In genomic region chr17:50418863-50419383, GRCm38 (mm10) we compare ENCODE assay signal across 9 mouse cellular contexts.
DNase-seq lines count a peak whose midpoint lies in the region; ATAC-seq and TF ChIP-seq lines count a peak whose summit lies in the region.
"Had no signal": no experiment of that assay in that cellular context is flagged by ENCODE, and none has a peak within 500 bp of the region (broad histone marks: within the 10 kb centered on the region; RNA-seq: fewer than 3 reads in every experiment).

No protein-coding gene starts in this region.

- H3K4me1 ChIP-seq in liver, postnatal 0 days (ENCODE audit: insufficient read depth) = no peaks in the 10 kb centered on the region
- H3K4me1 ChIP-seq: limb, embryonic 13.5 days had no signal

- H3K36me3 ChIP-seq in liver, postnatal 0 days (replicated peaks; ENCODE audit: insufficient read depth, low read length) = no peaks in the 10 kb centered on the region
- H3K36me3 ChIP-seq: limb, embryonic 13.5 days had no signal

- no peak overlapping the region for H3K4me3 ChIP-seq in liver, postnatal 0 days (ENCODE audit: low read depth, low read length)
- H3K4me3 ChIP-seq: limb, embryonic 13.5 days had no signal

- H3K9ac ChIP-seq in liver, postnatal 0 days (replicated peaks) = no peak overlapping the region
- H3K9ac ChIP-seq: limb, embryonic 13.5 days had no signal

- no peak overlapping the region for H3K4me2 ChIP-seq in liver, postnatal 0 days (ENCODE audit: low read depth, low read length)
- H3K4me2 ChIP-seq: limb, embryonic 13.5 days had no signal

- peak; percentile 72 for TF ChIP-seq CTCF in liver, postnatal 0 days (IDR thresholded peaks at IDR 0.05; ENCODE audit: low read depth)

- no peaks in the 10 kb centered on the region for H3K27me3 ChIP-seq in liver, postnatal 0 days (ENCODE audit: insufficient read depth, low read length)
- H3K27me3 ChIP-seq: limb, embryonic 13.5 days had no signal

- no peak overlapping the region for H3K27ac ChIP-seq in liver, postnatal 0 days (ENCODE audit: low read depth)
- H3K27ac ChIP-seq: limb, embryonic 13.5 days had no signal

- no peak for TF ChIP-seq EP300 in liver, postnatal 0 days (IDR thresholded peaks at IDR 0.05; ENCODE audit: low read depth)

- no peak for ATAC-seq in liver, postnatal 0 days
- ATAC-seq in megakaryocyte-erythroid progenitor cell, adult 5-6 weeks (replicated peaks; ENCODE audit: low FRiP score, low TSS enrichment, poor library complexity, severe bottlenecking) = no peak

- intact Hi-C loops in gastrocnemius, postnatal 36 days (cut with DNase I) = loop anchor here (5.0 kb wide), 2 partner anchors 208 to 373 kb away; no protein-coding TSS in a partner anchor

- DNase-seq in cerebellum, postnatal 10 days = peak; percentile 54 to 66
- DNase-seq in cerebellum, adult 9-11 months = no peak
- peak; percentile 32 to 39 for DNase-seq in right cerebral cortex, adult 2 months (ENCODE audit: low spot score in 2 of 2)
- DNase-seq in right cerebral cortex, postnatal 25 days = no peak
- peak; percentile 28 to 43 for DNase-seq in gastrocnemius, postnatal 36 days
- peak; percentile 53 for DNase-seq in liver, postnatal 0 days
- peak; percentile 52 to 56 for DNase-seq in thymus, postnatal 36 days

- H3K9me3 ChIP-seq in liver, postnatal 0 days (ENCODE audit: low read length) = peaks cover 4% of the 10 kb centered on the region

- 47% methylated on average over 2 of the region's 3 CpGs for WGBS in liver, postnatal 0 days (ENCODE audit: insufficient replicate concordance)

Comparison
In these comparisons a context has a peak if more than half of its experiments do, and no peak if none do; other contexts are left out.
1. DNase-seq: peak in cerebellum, postnatal 10 days (2 of 2), right cerebral cortex, adult 2 months (2 of 2), gastrocnemius, postnatal 36 days (2 of 2), liver, postnatal 0 days (single experiment) and thymus, postnatal 36 days (2 of 2); none in cerebellum, adult 9-11 months (single experiment) and right cerebral cortex, postnatal 25 days (single experiment).